In the genomic region with DNA sequence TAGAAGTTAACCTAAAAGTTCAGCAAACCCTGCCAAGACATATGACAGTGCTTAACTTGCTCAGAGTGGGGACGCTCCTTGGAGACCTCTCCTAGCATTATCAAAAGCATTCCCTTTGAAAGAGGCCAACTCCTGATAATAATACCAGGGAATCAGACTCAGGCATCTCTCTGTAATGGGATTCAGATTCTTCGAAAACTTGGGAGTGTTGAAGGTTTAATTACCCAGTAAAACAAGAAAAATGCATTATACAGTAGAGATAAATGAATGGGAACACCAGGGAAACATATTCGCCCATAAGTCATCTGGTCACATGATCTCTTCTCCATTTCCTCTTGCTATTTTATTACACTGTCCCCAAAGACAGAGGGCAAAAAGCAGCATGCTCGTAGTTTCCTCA, we compare ENCODE assay signal across 21 mouse cellular contexts.
DNase-seq lines count a peak whose midpoint lies in the region; ATAC-seq and TF ChIP-seq lines count a peak whose summit lies in the region.
"Had no signal": no experiment of that assay in that cellular context is flagged by ENCODE, and none has a peak within 500 bp of the region (broad histone marks: within the 10 kb centered on the region; RNA-seq: fewer than 3 reads in every experiment).

No protein-coding gene starts in this region.

- no peaks in the 10 kb centered on the region for H3K9me3 ChIP-seq in embryonic facial prominence, embryonic 14.5 days (ENCODE audit: control insufficient read depth, low read length)
- H3K9me3 ChIP-seq in embryonic facial prominence, embryonic 10.5 days = no peaks in the 10 kb centered on the region
- no peaks in the 10 kb centered on the region for H3K9me3 ChIP-seq in kidney, embryonic 15.5 days (replicated peaks)
- H3K9me3 ChIP-seq in kidney, postnatal 0 days (replicated peaks; ENCODE audit: low read length) = no peaks in the 10 kb centered on the region
- no peaks in the 10 kb centered on the region for H3K9me3 ChIP-seq in limb, embryonic 15.5 days
- H3K9me3 ChIP-seq: forebrain, embryonic 12.5 days; heart, embryonic 13.5 days; hindbrain, embryonic 15.5 days had no signal

- no peaks in the 10 kb centered on the region for H3K36me3 ChIP-seq in embryonic facial prominence, embryonic 14.5 days (ENCODE audit: control insufficient read depth, insufficient read depth, low read length)
- no peaks in the 10 kb centered on the region for H3K36me3 ChIP-seq in embryonic facial prominence, embryonic 10.5 days (replicated peaks)
- H3K36me3 ChIP-seq in kidney, embryonic 15.5 days = no peaks in the 10 kb centered on the region
- H3K36me3 ChIP-seq in kidney, postnatal 0 days (ENCODE audit: insufficient read depth, low read length) = no peaks in the 10 kb centered on the region
- no peaks in the 10 kb centered on the region for H3K36me3 ChIP-seq in limb, embryonic 15.5 days
- H3K36me3 ChIP-seq: forebrain, embryonic 12.5 days; heart, embryonic 13.5 days; hindbrain, embryonic 15.5 days had no signal

- H3K9ac ChIP-seq in embryonic facial prominence, embryonic 14.5 days (ENCODE audit: low read depth, low read length) = no peak overlapping the region
- H3K9ac ChIP-seq in kidney, embryonic 15.5 days = no peak overlapping the region
- no peak overlapping the region for H3K9ac ChIP-seq in kidney, postnatal 0 days (ENCODE audit: low read depth, low read length)
- no peak overlapping the region for H3K9ac ChIP-seq in limb, embryonic 15.5 days
- H3K9ac ChIP-seq: forebrain, embryonic 12.5 days; heart, embryonic 13.5 days; hindbrain, embryonic 15.5 days had no signal

- DNase-seq in embryonic facial prominence, embryonic 14.5 days (ENCODE audit: low spot score) = peak; percentile 35
- no peak for DNase-seq in embryonic facial prominence, embryonic 10.5 days (ENCODE audit: low spot score)
- no peak for DNase-seq in kidney, postnatal 25 days
- peak; percentile 90 for DNase-seq in kidney, postnatal 0 days (ENCODE audit: low spot score)
- no peak for DNase-seq in thymus, postnatal 4 days
- DNase-seq: adrenal gland, postnatal 14 days; cerebellum, adult 11-12 months; cerebellum, adult 9-10 months; cerebellum, postnatal 25 days; gastrocnemius, postnatal 14 days; heart, postnatal 36 days had no signal

- no peak overlapping the region for H3K4me3 ChIP-seq in embryonic facial prominence, embryonic 14.5 days (ENCODE audit: low read depth, low read length)
- no peak overlapping the region for H3K4me3 ChIP-seq in embryonic facial prominence, embryonic 10.5 days
- H3K4me3 ChIP-seq in kidney, embryonic 15.5 days (replicated peaks) = no peak overlapping the region
- H3K4me3 ChIP-seq in kidney, postnatal 0 days (replicated peaks; ENCODE audit: low read depth, low read length) = no peak overlapping the region
- H3K4me3 ChIP-seq in limb, embryonic 15.5 days = no peak overlapping the region
- H3K4me3 ChIP-seq: forebrain, embryonic 12.5 days; heart, embryonic 13.5 days; hindbrain, embryonic 15.5 days had no signal

- no peak for TF ChIP-seq CTCF in kidney, postnatal 0 days (IDR thresholded peaks at IDR 0.05; ENCODE audit: low read depth)

- no peak for ATAC-seq in embryonic facial prominence, embryonic 14.5 days (ENCODE audit: low read depth)
- peak; percentile 85 for ATAC-seq in kidney, embryonic 15.5 days (replicated peaks; ENCODE audit: low FRiP score)
- peak; percentile 53; the same call in 1 of the 2 replicates for ATAC-seq in kidney, postnatal 0 days (replicated peaks; ENCODE audit: low FRiP score, low read depth)
- 0 out of 2 replicates have a peak, but pooled peaks have one; percentile 44 for ATAC-seq in limb, embryonic 15.5 days (ENCODE audit: insufficient number of reproducible peaks, low FRiP score, low TSS enrichment, low read depth)
- ATAC-seq in erythroid progenitor cell, adult 5-6 weeks (replicated peaks; ENCODE audit: low FRiP score, poor library complexity, severe bottlenecking) = no peak
- ATAC-seq: activated CD4-positive, CD25-positive, alpha-beta regulatory T cell, adult 4 months; forebrain, embryonic 16.5 days; Patski had no signal

- H3K27me3 ChIP-seq in embryonic facial prominence, embryonic 14.5 days (replicated peaks; ENCODE audit: control insufficient read depth, insufficient read depth, low read length) = no peaks in the 10 kb centered on the region
- H3K27me3 ChIP-seq in embryonic facial prominence, embryonic 10.5 days (replicated peaks; ENCODE audit: low read depth, poor library complexity, severe bottlenecking) = no peaks in the 10 kb centered on the region
- H3K27me3 ChIP-seq in kidney, embryonic 15.5 days = no peaks in the 10 kb centered on the region
- H3K27me3 ChIP-seq in kidney, postnatal 0 days (ENCODE audit: insufficient read depth, low read length) = no peaks in the 10 kb centered on the region
- no peaks in the 10 kb centered on the region for H3K27me3 ChIP-seq in limb, embryonic 15.5 days
- H3K27me3 ChIP-seq: CH12.LX; forebrain, embryonic 12.5 days; heart, embryonic 13.5 days; hindbrain, embryonic 15.5 days; Patski had no signal

- 55% methylated on average over 4 of the region's 4 CpGs for WGBS in embryonic facial prominence, embryonic 14.5 days
- 77% methylated on average over 4 of the region's 4 CpGs for WGBS in embryonic facial prominence, embryonic 10.5 days
- 26% methylated on average over 4 of the region's 4 CpGs for WGBS in kidney, embryonic 15.5 days
- 26% methylated on average over 4 of the region's 4 CpGs for WGBS in kidney, postnatal 0 days
- WGBS in limb, embryonic 15.5 days = 44% methylated on average over 4 of the region's 4 CpGs

- H3K4me1 ChIP-seq in embryonic facial prominence, embryonic 14.5 days (ENCODE audit: control insufficient read depth, insufficient read depth, low read length) = no peaks in the 10 kb centered on the region
- H3K4me1 ChIP-seq in embryonic facial prominence, embryonic 10.5 days = peaks cover 10% of the 10 kb centered on the region
- H3K4me1 ChIP-seq in kidney, embryonic 15.5 days = 0 out of 2 replicates have a peak, but pooled peaks cover 4% of the 10 kb centered on the region
- no peaks in the 10 kb centered on the region for H3K4me1 ChIP-seq in kidney, postnatal 0 days (replicated peaks; ENCODE audit: insufficient read depth, low read length)
- no peaks in the 10 kb centered on the region for H3K4me1 ChIP-seq in limb, embryonic 15.5 days
- H3K4me1 ChIP-seq: hindbrain, embryonic 15.5 days had no signal

- H3K4me2 ChIP-seq in embryonic facial prominence, embryonic 14.5 days (ENCODE audit: low read depth, low read length) = no peak overlapping the region
- H3K4me2 ChIP-seq in kidney, embryonic 15.5 days = no peak overlapping the region
- H3K4me2 ChIP-seq in kidney, postnatal 0 days (ENCODE audit: low read length) = no peak overlapping the region
- H3K4me2 ChIP-seq in limb, embryonic 15.5 days = no peak overlapping the region
- H3K4me2 ChIP-seq: forebrain, embryonic 12.5 days; heart, embryonic 13.5 days; hindbrain, embryonic 15.5 days had no signal

- H3K27ac ChIP-seq in embryonic facial prominence, embryonic 14.5 days (replicated peaks; ENCODE audit: low read depth, low read length) = no peak overlapping the region
- H3K27ac ChIP-seq in embryonic facial prominence, embryonic 10.5 days (replicated peaks) = no peak overlapping the region
- H3K27ac ChIP-seq in kidney, embryonic 15.5 days = peak overlapping the region; percentile 41
- H3K27ac ChIP-seq in kidney, postnatal 0 days = no peak overlapping the region
- no peak overlapping the region for H3K27ac ChIP-seq in limb, embryonic 15.5 days
- H3K27ac ChIP-seq: forebrain, embryonic 12.5 days; heart, embryonic 13.5 days; hindbrain, embryonic 15.5 days had no signal

Comparison
In these comparisons a context has a peak if more than half of its experiments do, and no peak if none do; other contexts are left out.
1. DNase-seq: peak in embryonic facial prominence, embryonic 14.5 days (single experiment) and kidney, postnatal 0 days (single experiment); none in embryonic facial prominence, embryonic 10.5 days (single experiment), kidney, postnatal 25 days (0 of 2) and thymus, postnatal 4 days (single experiment).
2. ATAC-seq: peak in kidney, embryonic 15.5 days (single experiment), kidney, postnatal 0 days (single experiment) and limb, embryonic 15.5 days (single experiment); none in embryonic facial prominence, embryonic 14.5 days (single experiment) and erythroid progenitor cell, adult 5-6 weeks (single experiment).